Mouse (Mus musculus) liver, adult 2 months (tissue): ENCODE data around the gene Ppp6r2.

Experiments used
- CTCF ChIP-seq: fragments of 200-500 bp; IDR thresholded peaks from 2 replicates; pipeline ENCODE4 v1.5.1; 2011; ENCODE audit warnings: low read depth, low read length, control low read depth
- POLR2A ChIP-seq: fragments of 200-500 bp; IDR thresholded peaks from 2 replicates; pipeline ENCODE4 v1.6.1; 2011; ENCODE audit warnings: low read length, control low read depth; ENCODE audit not compliant: insufficient read depth; ENCODE audit errors: extremely low read depth

GRCm38 (mm10) chr15:89288227-89288767, 76.9 kb downstream of the Ppp6r2 start:
- no peak for TF ChIP-seq POLR2A
- TF ChIP-seq CTCF, result no peak
